Mouse (Mus musculus) liver, embryonic 18 days (tissue): Measurements from ENCODE around the gene A630095N17Rik. TPM values are rescaled to one million over a fixed set of nuclear protein-coding genes. Genes with fewer than 3 reads are reported as not detected.

Experiments
- polyA plus RNA-seq: library from polyadenylated mRNA; depleted of rRNA; stranded (reverse); fragments of >200 nt; gene quantifications from 2 replicates; pipeline ENCODE4 v1.2.3, GENCODE M21; 2012; rRNA removed

A630095N17Rik gene
- polyA plus RNA-seq: not detected in 2 replicates

DNA sequence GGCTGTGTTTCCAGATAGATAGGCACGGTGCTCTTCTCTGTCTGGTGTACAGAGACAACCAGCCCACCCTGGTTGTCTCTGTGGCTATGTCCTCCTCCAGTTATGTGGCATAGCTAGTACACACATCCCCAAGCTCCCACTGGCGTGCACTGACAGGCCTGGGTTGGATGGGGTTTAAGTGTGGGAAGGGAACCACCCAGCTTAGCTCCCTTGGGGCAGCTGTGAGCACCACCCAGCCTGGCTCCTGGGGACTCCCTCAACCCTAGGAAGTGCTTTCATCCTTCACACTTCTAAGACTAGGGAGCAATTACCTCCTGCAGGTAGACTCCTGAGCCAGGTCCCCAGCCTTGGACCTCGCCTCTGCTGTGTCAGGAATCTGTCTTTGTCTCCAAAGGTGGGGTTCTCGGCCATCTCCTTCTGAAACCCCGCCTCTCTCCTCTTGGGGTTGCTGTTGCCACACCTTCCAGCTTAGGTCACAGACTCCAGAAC lies at the start of gene A630095N17Rik:
Gene A630095N17Rik, minus strand, starts transcription at position 439 of the 489 bp plus-strand sequence.

DNA sequence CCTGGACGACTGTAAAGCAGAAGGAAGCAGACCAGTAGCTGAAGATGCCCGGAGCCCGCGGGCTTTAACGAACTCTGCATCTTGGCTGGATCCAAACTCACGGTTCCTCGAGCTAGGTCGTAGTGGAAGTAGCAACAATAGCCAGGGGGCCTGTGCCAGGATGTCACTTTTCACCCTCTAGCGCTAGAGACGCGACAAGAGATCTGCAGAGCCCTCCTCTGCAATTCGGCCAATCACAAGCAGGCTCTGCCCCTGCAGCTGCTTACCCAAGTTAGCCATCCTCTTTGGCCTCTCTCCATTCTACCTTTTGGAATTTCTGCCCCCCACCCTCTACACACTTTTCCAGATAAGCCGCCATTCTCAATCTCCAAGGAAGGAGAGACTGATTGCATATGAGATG lies 46.3 kb upstream of the A630095N17Rik start, which contains the start of gene Resp18:
Gene Resp18, minus strand, starts transcription at position 188 of the 400 bp plus-strand sequence.

DNA sequence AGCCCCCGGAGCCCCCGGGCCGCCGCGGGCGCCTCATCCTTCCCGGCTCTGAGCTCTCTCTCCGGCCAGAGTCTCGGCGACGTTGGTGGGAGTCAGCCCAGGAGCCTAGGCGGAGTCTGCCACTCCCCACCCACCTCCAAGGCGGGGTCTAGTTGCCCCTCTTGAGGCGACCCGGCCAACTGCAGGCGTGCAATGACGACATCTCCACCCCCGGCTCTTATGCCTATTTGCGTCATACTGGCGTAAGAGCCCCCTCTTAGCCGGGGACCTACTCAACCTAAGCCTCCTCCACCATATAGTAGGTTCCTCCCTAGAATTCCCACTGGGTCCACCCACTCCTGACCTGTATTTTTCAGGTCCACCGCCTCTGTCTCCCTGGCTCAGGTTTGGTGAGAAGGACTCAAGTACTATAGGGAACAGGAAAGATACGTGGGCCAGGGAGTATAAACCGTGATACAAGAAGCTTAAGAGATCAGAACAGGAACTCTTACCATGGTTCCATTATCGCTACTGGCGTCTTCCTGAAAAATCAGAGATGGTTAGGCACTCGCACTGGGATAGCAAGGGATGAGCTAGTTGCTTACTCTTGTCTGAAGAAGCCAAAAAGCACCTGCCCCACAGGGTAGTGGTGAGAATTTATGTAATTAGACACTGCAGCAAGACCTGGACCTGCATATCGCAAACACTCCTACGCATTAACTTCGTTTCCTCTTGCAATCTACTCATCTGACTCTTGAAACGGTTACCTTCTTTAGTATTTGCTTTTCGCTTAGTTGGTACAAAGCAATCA lies 32.4 kb upstream of the A630095N17Rik start, which contains the start of gene Ptprn:
Gene Ptprn, minus strand, starts transcription at position 412 of the 790 bp plus-strand sequence.

DNA sequence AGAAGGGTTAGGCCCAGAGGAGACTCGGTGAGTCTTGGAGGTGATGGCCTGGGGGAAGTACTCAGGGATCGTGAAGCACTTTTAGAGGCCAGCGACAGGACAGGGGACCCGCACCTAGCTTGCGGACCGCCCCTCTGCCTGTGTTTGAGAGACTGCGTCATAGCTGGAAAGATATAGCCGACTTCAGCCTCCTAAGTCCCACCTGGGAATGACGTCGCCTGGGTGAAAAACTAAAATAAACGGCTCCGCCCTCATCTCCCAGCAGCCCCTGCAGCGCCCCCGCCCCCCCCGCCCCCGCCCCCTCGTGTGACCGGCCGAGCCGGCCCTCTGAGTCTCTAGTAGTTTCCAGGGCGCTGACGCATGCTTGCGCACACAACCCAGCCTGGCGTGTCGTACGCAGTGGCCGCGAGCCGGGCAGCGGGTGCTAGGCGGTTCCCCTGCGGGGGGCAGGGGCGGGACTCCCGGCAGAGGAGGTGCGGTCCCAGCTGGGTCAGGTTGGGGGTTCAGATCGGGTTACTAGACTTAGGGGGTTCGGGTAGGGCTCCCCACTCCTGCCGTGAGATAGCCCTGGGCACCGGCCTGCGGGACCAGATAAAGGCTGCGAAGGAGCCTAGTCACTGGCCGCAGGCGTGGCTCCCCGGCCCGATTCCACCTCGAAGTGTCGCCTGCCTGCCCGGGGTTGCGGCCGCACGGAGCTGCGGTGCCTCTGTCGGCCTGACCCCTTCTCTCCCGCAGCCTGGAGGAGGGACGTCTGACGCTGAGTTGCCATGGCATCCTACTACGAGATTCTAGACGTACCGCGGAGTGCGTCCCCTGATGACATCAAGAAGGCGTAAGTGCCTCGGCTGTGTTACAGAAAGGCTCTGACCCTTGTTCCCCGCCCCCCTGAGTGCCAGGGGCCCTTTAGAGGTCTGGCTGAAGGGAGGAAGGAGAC lies 4.5 kb upstream of the A630095N17Rik start, which contains the start of gene Dnajb2:
Gene Dnajb2, plus strand, starts transcription at position 290 of the 934 bp plus-strand sequence.

DNA sequence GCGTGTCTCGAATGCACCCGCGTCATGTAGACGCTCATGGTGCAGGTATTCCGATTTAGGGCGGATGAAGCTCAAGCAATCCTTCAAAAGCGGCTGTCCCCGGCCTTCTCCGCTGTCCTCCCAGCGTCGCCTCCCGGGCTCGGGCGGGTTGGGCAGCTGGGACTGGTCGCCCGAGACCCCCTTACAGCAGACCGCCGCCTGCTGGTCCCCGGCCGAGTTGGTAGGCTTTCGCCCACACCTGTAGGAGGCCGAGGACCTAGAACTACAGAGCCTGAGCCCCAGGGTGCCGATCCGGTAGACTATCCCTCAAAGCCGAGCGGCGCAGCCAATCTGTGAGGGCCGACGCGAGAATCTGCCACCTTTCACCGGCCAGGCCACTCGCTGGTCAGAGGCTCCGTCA lies 12.4 kb downstream of the A630095N17Rik start, which contains the start of gene Tuba4a:
Gene Tuba4a, minus strand, starts transcription at position 335 of the 400 bp plus-strand sequence.

DNA sequence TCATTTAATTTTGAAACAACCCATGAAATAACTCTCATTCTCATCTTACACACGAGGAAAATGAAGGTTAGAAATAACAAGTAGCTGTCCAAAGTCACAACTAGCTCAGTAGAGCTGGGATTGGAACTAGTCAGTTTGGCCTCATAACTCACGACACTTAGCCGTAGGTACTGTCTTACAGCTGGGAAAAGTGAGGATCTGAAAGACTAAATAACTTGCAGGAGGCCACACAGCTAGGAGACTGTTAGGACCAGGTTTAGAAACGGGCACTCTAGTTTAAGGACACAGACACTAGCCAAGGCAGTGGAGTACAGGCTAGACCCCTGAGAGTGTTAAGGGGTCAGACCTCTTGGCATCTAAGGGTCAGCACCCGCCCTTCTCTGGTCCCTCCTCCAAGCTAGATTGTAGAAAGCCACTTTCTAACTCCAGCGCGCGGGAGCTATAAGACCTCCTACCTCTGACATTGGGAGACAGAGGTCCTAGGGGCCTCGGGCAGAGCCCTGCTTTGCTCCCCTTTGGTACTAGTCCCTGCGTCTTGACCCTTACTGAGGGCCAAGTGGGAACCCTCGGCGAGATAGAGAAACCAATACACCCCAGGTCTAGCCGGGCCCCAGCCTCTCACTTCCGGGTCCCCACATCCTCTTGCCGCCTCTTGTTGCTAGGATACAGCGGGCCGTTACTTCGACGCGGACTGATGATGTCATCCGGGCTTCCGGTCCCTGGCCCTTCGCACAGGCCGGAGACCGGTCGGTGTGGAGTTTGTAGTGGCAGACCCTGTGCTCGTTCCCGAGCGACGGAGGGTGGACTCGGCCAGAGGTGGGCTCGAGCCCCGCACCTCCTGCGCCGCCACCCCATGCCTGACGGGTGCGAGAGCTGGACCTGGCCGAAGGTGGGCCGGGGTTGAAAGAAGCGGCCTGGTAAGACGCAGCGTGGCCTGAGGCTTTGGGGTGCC lies 21.5 kb downstream of the A630095N17Rik start, which contains the start of the genes Glb1l and Stk16:
Gene Glb1l, minus strand, starts transcription at position 678 of the 952 bp plus-strand sequence.
Gene Stk16, plus strand, starts transcription at position 703 of the 952 bp plus-strand sequence.

DNA sequence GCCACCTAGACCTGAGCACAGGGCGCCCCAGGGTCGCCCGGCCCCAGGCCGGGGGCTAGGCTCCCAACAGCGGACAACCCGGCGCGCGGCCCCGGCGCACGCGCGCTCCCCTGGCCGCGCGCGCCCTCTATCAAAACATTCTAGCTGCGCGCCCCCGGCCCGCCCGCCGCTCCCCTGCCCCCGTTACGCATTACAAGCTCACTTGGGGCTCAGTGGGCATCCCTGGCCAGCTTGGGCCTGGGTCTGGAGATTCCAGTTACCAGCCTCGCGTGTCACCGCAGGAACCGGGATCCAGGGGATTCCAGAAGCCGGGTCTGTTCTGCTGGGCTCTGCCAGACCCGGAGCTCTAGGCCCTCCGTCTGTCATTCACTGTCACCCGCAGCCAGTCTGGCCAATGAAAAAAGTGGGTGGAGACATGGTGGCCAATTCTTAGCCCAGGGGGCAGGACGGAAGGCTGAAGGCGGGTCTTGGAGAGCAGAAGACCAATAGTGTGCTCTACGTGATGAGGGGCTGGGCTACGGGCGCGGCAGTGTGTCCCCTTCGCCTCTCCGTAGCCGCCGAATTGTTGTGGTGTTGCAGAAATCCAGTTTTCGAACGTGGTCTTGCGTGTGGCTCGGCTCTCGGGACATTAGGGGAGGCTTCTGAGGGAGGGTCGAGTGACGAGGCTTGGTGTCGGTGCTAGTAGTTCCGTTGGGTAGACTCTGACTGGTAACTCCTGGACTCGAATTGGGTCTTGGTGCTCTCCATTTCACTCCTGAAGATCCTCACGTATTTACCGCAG lies 40.1 kb downstream of the A630095N17Rik start, which contains the start of the genes Ankzf1 and Atg9a:
Gene Ankzf1, plus strand, starts transcription at position 530 of the 781 bp plus-strand sequence.
Gene Atg9a, minus strand, starts transcription at position 575 of the 781 bp plus-strand sequence.

DNA sequence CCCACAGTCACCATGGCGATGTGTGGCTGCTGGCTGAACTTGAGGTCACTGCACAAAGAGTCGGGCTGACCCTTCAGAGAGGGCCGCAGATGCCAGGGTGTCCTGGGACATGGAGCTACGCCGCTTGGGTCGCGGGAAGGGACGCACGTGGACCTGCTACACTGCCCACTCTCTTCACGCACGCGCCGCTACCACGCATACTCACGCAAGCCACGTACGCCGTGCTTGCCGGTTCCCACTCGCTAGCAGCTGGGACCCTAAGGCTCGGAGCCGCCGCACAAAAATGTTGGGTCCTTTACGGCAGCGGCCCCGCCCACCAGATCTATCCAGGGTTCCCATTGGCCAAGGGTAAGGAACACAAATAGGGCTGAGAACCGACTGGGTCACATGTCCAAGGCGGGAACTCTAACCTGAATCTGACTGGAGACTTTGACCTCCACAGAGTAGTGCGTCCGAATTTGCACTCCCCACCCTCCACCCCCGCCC lies 51.8 kb downstream of the A630095N17Rik start, which contains the start of gene Abcb6:
Gene Abcb6, minus strand, starts transcription at position 288 of the 486 bp plus-strand sequence.

Other genes starting within 250 kb of the A630095N17Rik start
- gene Nhej1, start 106.9 kb downstream of the A630095N17Rik start, polyA plus RNA-seq: 2.2 and 2.3 TPM in 2 replicates
- gene Slc23a3, start 98.2 kb downstream of the A630095N17Rik start, polyA plus RNA-seq: 1.2 TPM in 2 replicates
- gene Cnppd1, start 89.4 kb downstream of the A630095N17Rik start, polyA plus RNA-seq: 26.9 and 31.0 TPM in 2 replicates
- gene Retreg2, start 89.3 kb downstream of the A630095N17Rik start, polyA plus RNA-seq: 50.7 and 54.5 TPM in 2 replicates
- 41.4 and 42.2 TPM in 2 replicates for gene Zfand2b, start 63.5 kb downstream of the A630095N17Rik start, polyA plus RNA-seq
- gene Abcb6, start 51.7 kb downstream of the A630095N17Rik start, polyA plus RNA-seq: 25.8 and 25.9 TPM in 2 replicates
- gene Ankzf1, start 40.0 kb downstream of the A630095N17Rik start, polyA plus RNA-seq: 11.0 and 13.7 TPM in 2 replicates
- gene Atg9a, start 39.9 kb downstream of the A630095N17Rik start, polyA plus RNA-seq: 22.2 and 26.3 TPM in 2 replicates
- gene Glb1l, start 21.3 kb downstream of the A630095N17Rik start, polyA plus RNA-seq: 4.7 and 4.9 TPM in 2 replicates
- gene Stk16, start 21.3 kb downstream of the A630095N17Rik start, polyA plus RNA-seq: 104 and 122 TPM in 2 replicates
- gene Tuba4a, start 12.2 kb downstream of the A630095N17Rik start, polyA plus RNA-seq: 103 and 117 TPM in 2 replicates
- 20.3 and 23.9 TPM in 2 replicates for gene Dnajb2, start 4.3 kb upstream of the A630095N17Rik start, polyA plus RNA-seq
- 0.10 TPM in 2 replicates for gene Ptprn, start 32.4 kb upstream of the A630095N17Rik start, polyA plus RNA-seq
- not detected in 2 replicates for gene Resp18, start 46.3 kb upstream of the A630095N17Rik start, polyA plus RNA-seq
- 61.8 and 63.4 TPM in 2 replicates for gene Dnpep, start 85.9 kb upstream of the A630095N17Rik start, polyA plus RNA-seq
- gene Des, start 128.2 kb upstream of the A630095N17Rik start, polyA plus RNA-seq: 2.0 and 2.2 TPM in 2 replicates
- 4.9 and 6.9 TPM in 2 replicates for gene Speg, start 143.2 kb upstream of the A630095N17Rik start, polyA plus RNA-seq
- gene Gmppa, start 203.8 kb upstream of the A630095N17Rik start, polyA plus RNA-seq: 38.7 and 42.0 TPM in 2 replicates
- gene Asic4, start 218.3 kb upstream of the A630095N17Rik start, polyA plus RNA-seq: 0.01 and 0.03 TPM in 2 replicates
- gene Chpf, start 247.2 kb upstream of the A630095N17Rik start, polyA plus RNA-seq: 3.7 and 4.1 TPM in 2 replicates
- 0.10 TPM in 2 replicates for gene Tmem198, start 247.4 kb upstream of the A630095N17Rik start, polyA plus RNA-seq